Comparison of ENCODE assay signal across 8 mouse cellular contexts in the genomic region with DNA sequence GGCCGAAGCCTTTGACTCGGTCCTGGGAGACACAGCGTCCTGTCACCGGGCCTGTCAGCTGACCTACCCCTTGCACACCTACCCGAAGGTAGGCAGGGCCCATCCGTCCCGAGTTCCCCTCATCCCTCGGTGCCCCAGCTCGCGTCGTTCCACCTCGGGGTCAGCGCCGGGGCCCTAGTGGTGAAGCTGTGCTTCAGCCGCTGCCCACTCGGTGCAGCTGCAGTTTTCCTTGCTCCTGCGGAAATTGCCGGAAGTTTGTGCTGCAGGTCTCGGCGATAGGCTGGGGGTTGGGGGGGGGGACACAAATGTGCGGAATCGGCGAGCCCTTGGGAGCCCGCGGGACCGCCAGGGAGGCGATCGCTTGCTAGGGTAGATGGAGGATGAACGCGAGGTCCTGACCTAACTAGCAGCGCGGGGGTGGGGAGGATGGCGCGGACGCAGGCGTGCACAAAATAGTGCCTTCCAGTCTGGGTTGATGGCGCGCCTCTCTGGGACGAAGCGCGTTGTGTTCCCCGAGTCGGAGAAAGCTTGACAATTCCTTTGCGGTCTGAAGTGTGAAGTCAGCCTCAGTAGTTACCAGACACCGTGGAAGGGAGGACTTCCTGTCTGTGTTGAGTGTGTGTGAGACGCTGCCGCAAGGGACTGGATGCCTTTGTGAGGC. TPM values are rescaled to one million over a fixed set of nuclear protein-coding genes. Genes with fewer than 3 reads are reported as not detected.
DNase-seq lines count a peak whose midpoint lies in the region; ATAC-seq and TF ChIP-seq lines count a peak whose summit lies in the region.

A gene (minus strand): TSS at position 287 of the 661 bp plus-strand sequence.

- H3K4me2 ChIP-seq in forebrain, embryonic 16.5 days (ENCODE audit: low read length): peak within 1 kb of the TSS; percentile 75

- peak within 1 kb of the TSS; percentile 87 for H3K9ac ChIP-seq in forebrain, embryonic 16.5 days (replicated peaks; ENCODE audit: low read depth, low read length)

- no peaks in the 10 kb centered on the region for H3K9me3 ChIP-seq in G1E (replicated peaks)
- H3K9me3 ChIP-seq in forebrain, embryonic 16.5 days (ENCODE audit: control insufficient read depth, low read length): no peaks in the 10 kb centered on the region
- H3K9me3 ChIP-seq in hindbrain, embryonic 10.5 days: no peaks in the 10 kb centered on the region

- WGBS in forebrain, embryonic 16.5 days: 0% methylated on average over 47 of the region's 47 CpGs
- under 1% methylated on average over 47 of the region's 47 CpGs for WGBS in hindbrain, embryonic 10.5 days

- TF ChIP-seq CTCF in G1E (IDR thresholded peaks at IDR 0.05; ENCODE audit: low read depth, low read length): no peak

- ATAC-seq in G1E (ENCODE audit: extremely low read depth, insufficient number of reproducible peaks, low FRiP score, poor library complexity, severe bottlenecking): 0 out of 2 replicates have a peak, but pooled peaks have one; percentile 9
- peak; percentile 54 for ATAC-seq in forebrain, embryonic 16.5 days

- H3K4me3 ChIP-seq in G1E (ENCODE audit: low read depth, low read length): peak within 1 kb of the TSS; percentile 97
- peak within 1 kb of the TSS; percentile 95 for H3K4me3 ChIP-seq in forebrain, embryonic 16.5 days (replicated peaks; ENCODE audit: low read length)
- H3K4me3 ChIP-seq in hindbrain, embryonic 10.5 days: peak within 1 kb of the TSS; percentile 99

- peak; percentile 27 for DNase-seq in G1E (ENCODE audit: low spot score)
- DNase-seq in cerebellum, adult 11-12 months: peak; percentile 62
- DNase-seq in hindbrain, embryonic 10.5 days (ENCODE audit: low spot score): peak; percentile 69
- DNase-seq in layer of hippocampus, postnatal 14 days (ENCODE audit: low spot score in 2 of 2): peak; percentile 31 to 46
- DNase-seq in lung, postnatal 10 days: peak; percentile 65
- DNase-seq in ovary, postnatal 10 days (ENCODE audit: low spot score): peak; percentile 30
- peak; percentile 72 for DNase-seq in thymus, postnatal 25 days

- H3K27me3 ChIP-seq in G1E (ENCODE audit: insufficient read depth, low read length): no peaks in the 10 kb centered on the region
- H3K27me3 ChIP-seq in forebrain, embryonic 16.5 days (replicated peaks; ENCODE audit: control insufficient read depth, insufficient read depth, low read length): no peaks in the 10 kb centered on the region
- H3K27me3 ChIP-seq in hindbrain, embryonic 10.5 days (ENCODE audit: insufficient read depth, poor library complexity, severe bottlenecking): no peaks in the 10 kb centered on the region

- H3K36me3 ChIP-seq in G1E (replicated peaks): peaks cover 32% of the 10 kb centered on the region
- 0 out of 2 replicates have a peak, but pooled peaks cover 2% of the 10 kb centered on the region for H3K36me3 ChIP-seq in forebrain, embryonic 16.5 days (ENCODE audit: control insufficient read depth, insufficient read depth)
- peaks cover 23% of the 10 kb centered on the region for H3K36me3 ChIP-seq in hindbrain, embryonic 10.5 days

- H3K27ac ChIP-seq in forebrain, embryonic 16.5 days (ENCODE audit: low read length): peak within 1 kb of the TSS; percentile 98
- H3K27ac ChIP-seq in hindbrain, embryonic 10.5 days: peak within 1 kb of the TSS; percentile 98

- peaks cover 61% of the 10 kb centered on the region for H3K4me1 ChIP-seq in G1E (ENCODE audit: insufficient read depth, low read depth, low read length)
- peaks cover 35% of the 10 kb centered on the region for H3K4me1 ChIP-seq in forebrain, embryonic 16.5 days (replicated peaks; ENCODE audit: control insufficient read depth, insufficient read depth, low read length)
- peaks cover 39% of the 10 kb centered on the region for H3K4me1 ChIP-seq in hindbrain, embryonic 10.5 days (replicated peaks)

RNA-seq across cellular contexts. Expression of the gene that starts here (rescaled TPM):
- 26.5 and 65.8 TPM in 2 replicates for total RNA-seq in G1E (2014; fragmentation: Nextera tagmentation)
- total RNA-seq in G1E (2017): 15.1 and 15.8 TPM in 2 replicates
- 13.4 and 17.6 TPM in 2 replicates for polyA plus RNA-seq in G1E (2012)
- 21.1 TPM in 2 replicates for polyA plus RNA-seq in forebrain, embryonic 16.5 days (2015; fragmentation: Nextera tagmentation; extraction: Ambion mirVana)
- 23.1 and 30.2 TPM in 2 replicates for polyA plus RNA-seq in hindbrain, embryonic 10.5 days (2016; fragmentation: Nextera tagmentation; extraction: Ambion mirVana)
- total RNA-seq in layer of hippocampus, postnatal 14 days (2021): 10 to 100 TPM; 19.6 to 21.1 TPM

Comparison
In these comparisons a context has a peak if more than half of its experiments do, and no peak if none do; other contexts are left out.
1. Peak in every context shown above with its lines: DNase-seq, ATAC-seq, H3K4me3 ChIP-seq and H3K27ac ChIP-seq.